Mouse (Mus musculus) stomach, embryonic 16.5 days (tissue): ENCODE measurements around the gene Dcst2. TPM values are rescaled to one million over a fixed set of nuclear protein-coding genes. Genes with fewer than 3 reads are reported as not detected.
A peak's percentile ranks its signal among the peaks of the same experiment; 100 is the strongest.

ENCODE experiments used
- ATAC-seq: fragments of 200-750 bp; cut with Nextera tagmentation; 2 replicates; pipeline ENCODE4 v1.8.0; 2017; ENCODE audit warnings: moderate number of reproducible peaks, moderate TSS enrichment; ENCODE audit not compliant: insufficient read depth, low FRiP score
- H3K27ac ChIP-seq: fragments of 300-500 bp; sonication (generic); 2 replicates; pipeline ENCODE4 v1.5.1; 2014; ENCODE audit warnings: low read length
- H3K27me3 ChIP-seq: fragments of 300-500 bp; sonication (generic); 2 replicates; pipeline ENCODE4 v1.6.1; 2014; ENCODE audit warnings: low read length, control low read depth, mixed read lengths; ENCODE audit not compliant: control insufficient read depth, insufficient read depth
- H3K36me3 ChIP-seq: fragments of 300-500 bp; sonication (generic); 2 replicates; pipeline ENCODE4 v1.6.1; 2014; ENCODE audit warnings: low read length; ENCODE audit not compliant: control insufficient read depth, insufficient read depth
- H3K4me1 ChIP-seq: fragments of 300-500 bp; sonication (generic); 2 replicates; pipeline ENCODE4 v1.6.1; 2014; ENCODE audit warnings: low read length, control low read depth, mixed read lengths; ENCODE audit not compliant: control insufficient read depth, insufficient read depth
- H3K4me2 ChIP-seq: fragments of 300-500 bp; sonication (generic); 2 replicates; pipeline ENCODE4 v1.6.1; 2014; ENCODE audit warnings: low read depth, low read length, mixed read lengths
- H3K4me3 ChIP-seq: fragments of 300-500 bp; sonication (generic); replicated peaks from 2 replicates; pipeline ENCODE4 v1.5.1; 2014; ENCODE audit warnings: mild to moderate bottlenecking, low read length
- H3K9ac ChIP-seq: fragments of 300-500 bp; sonication (generic); 2 replicates; pipeline ENCODE4 v1.6.1; 2014; ENCODE audit warnings: low read length
- H3K9me3 ChIP-seq: fragments of 300-500 bp; sonication (generic); replicated peaks from 2 replicates; pipeline ENCODE4 v1.6.1; 2016; ENCODE audit warnings: low read length, control low read depth; ENCODE audit not compliant: control insufficient read depth
- WGBS: fragments of 180-500 bp; shearing (Covaris S2); extraction: QIAGEN DNeasy Blood & Tissue Kit; methylation state at CpG from one replicate; pipeline ENCODE4 v1.1.7; 2014; 5-methylcytosine and 5-hydroxymethylcytosine counted together
- polyA plus RNA-seq: library from polyadenylated mRNA; unstranded; fragments of >200 nt; fragmentation: Nextera tagmentation; extraction: Ambion mirVana; gene quantifications from 2 replicates; pipeline ENCODE4 v1.2.1, GENCODE M21; 2015

Dcst2 gene
- polyA plus RNA-seq, 1 experiment from 2014 or later, result 0.49 TPM

DNA sequence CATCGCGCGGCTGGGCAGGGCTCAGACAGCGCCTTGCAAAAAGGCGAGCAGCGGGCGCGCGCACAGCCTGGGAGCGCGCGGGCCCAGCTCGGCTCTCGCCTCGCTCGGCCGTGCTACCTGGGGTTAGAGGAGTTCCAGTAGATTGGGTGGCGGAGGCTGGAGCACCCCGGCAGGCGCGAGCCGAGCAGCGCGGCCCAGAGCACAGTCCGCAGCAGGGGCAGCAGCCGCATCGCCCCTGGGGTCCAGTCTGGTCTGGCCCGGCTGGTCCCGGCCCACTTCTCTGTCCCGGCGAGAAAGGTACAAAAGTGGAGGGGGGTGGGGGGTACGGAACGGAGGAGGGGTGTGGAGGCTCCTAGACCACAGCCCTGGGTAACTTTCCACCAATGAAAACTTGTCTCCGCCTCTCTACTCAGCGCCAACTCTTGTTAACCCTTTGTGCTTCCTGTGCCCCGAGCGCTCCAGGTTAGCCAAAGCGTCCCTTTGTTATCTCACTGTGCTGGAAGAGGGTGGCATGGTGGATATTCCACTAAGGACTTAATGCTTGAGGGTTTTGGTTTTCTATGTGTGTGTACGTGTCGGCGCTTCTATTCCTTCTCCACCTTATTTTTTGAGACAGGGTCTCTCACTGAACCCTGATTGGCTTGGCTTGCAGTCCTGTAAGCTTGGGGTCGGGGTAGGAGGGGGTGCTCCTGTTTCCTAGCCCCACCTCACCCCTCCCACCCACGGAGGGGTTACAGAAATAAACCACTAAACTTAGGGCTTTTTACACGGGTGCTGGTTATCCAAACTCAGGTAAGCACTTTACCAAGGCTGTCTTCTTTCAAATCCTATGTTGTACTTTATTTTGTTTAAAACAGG is 23.8 kb upstream of the Dcst2 start, which contains the start of gene Efna4:
Gene Efna4 (minus strand): TSS at position 308 of the 858 bp plus-strand sequence.
- Histone ChIP-seq H3K4me1 (peaks cover 39% of the 10 kb centered on the region), H3K9ac (peak within 1 kb of the TSS; percentile 92), H3K36me3 (no peaks in the 10 kb centered on the region; the same call in 1 of the 2 replicates), H3K27ac (peak within 1 kb of the TSS; percentile 89), H3K4me2 (peak within 1 kb of the TSS; percentile 68), H3K27me3 (no peaks in the 10 kb centered on the region), H3K4me3 (peak within 1 kb of the TSS; percentile 78), H3K9me3 (no peaks in the 10 kb centered on the region)
- peak; percentile 86 for ATAC-seq
- under 1% methylated on average over 43 of the region's 44 CpGs for WGBS

DNA sequence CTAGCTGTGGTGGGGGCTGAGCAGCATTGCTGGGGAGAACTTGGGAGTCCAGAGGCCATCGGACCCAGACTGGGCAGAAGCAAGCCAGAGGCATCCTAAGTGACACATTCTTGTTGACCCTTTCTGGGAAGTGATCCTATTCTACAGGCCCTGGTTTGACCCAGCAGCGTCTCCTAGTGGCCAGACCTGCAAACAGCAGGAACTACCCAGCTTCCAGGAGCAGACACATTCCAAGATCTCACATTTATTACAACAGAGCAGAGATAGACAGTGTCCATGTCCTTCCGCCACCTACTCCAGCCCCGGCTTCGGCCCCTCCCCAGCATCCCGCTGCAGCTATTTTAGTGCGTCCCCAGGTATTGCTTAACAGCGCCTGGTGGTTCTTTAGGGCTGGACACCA is 22.4 kb upstream of the Dcst2 start:
- Histone ChIP-seq H3K27me3 (no peaks in the 10 kb centered on the region), H3K9ac (no peak overlapping the region), H3K4me1 (peaks cover 39% of the 10 kb centered on the region), H3K36me3 (peaks cover 5% of the 10 kb centered on the region; the same call in 1 of the 2 replicates), H3K27ac (peak overlapping the region; percentile 89; the same call in 1 of the 2 replicates), H3K9me3 (no peaks in the 10 kb centered on the region), H3K4me3 (no peak overlapping the region), H3K4me2 (no peak overlapping the region; the same call in 1 of the 2 replicates)
- WGBS, result 26% methylated on average over 8 of the region's 8 CpGs
- ATAC-seq, result no peak

DNA sequence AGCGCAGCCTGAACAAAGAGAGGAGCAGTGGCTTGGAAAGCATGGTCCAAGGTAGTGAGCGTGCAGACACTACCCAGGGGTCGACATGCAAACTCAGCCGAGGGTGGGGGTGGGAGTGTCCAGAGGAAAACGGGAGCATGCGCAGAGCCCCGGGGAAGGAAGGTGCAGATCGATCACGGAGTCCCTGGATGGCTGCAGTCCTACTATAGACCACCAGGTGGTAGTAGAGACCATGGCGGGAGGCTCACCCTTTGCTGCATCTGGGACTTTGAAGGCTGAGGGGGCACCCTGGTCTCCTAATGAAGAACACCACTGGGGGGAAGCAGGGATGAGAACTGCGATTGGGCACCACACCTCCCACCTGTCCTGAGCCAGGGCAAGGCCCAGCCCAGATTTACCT is 21.3 kb upstream of the Dcst2 start:
- Histone ChIP-seq H3K9ac (peak overlapping the region; percentile 55; the same call in 1 of the 2 replicates), H3K27me3 (no peaks in the 10 kb centered on the region)

DNA sequence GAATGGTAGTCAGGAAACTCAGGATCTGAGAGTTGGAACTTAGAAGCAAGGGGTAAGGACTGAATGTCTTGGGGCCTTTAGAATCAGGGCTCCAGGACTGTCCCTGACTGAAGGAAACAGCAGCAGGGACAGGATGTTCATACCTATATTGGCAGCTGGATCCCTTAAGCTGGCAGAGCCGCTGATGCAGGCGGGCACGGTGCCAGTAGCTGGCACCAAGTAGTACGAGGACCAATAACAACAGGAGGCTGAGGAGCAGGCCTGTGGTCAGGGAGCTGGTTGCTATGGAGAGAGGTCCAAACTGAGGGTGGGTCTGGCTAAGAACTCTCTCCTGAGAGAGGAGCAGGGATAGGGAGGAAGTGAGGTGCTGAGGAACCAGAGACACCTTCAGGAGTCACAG is 20.0 kb upstream of the Dcst2 start:
- H3K4me1 ChIP-seq, result peaks cover 27% of the 10 kb centered on the region
- WGBS, result 83% methylated on average over 4 of the region's 4 CpGs
- no peak overlapping the region for H3K4me3 ChIP-seq
- H3K27me3 ChIP-seq, result no peaks in the 10 kb centered on the region
- H3K9ac ChIP-seq, result no peak overlapping the region
- H3K36me3 ChIP-seq, result peaks cover 5% of the 10 kb centered on the region; the same call in 1 of the 2 replicates
- no peak for ATAC-seq
- no peak overlapping the region for H3K4me2 ChIP-seq
- H3K9me3 ChIP-seq, result no peaks in the 10 kb centered on the region
- no peak overlapping the region for H3K27ac ChIP-seq

More for the DNA sequence above, 21.3 kb upstream of the Dcst2 start:
- Histone ChIP-seq H3K36me3 (peaks cover 5% of the 10 kb centered on the region; the same call in 1 of the 2 replicates), H3K4me2 (peak overlapping the region; percentile 52), H3K4me1 (peaks cover 39% of the 10 kb centered on the region), H3K9me3 (no peaks in the 10 kb centered on the region), H3K27ac (no peak overlapping the region), H3K4me3 (peak overlapping the region; percentile 25; the same call in 1 of the 2 replicates)
- whole genome bisulfite sequencing, result 5% methylated on average over 11 of the region's 11 CpGs
- ATAC-seq, result 0 out of 2 replicates have a peak, but pooled peaks have one; percentile 4

DNA sequence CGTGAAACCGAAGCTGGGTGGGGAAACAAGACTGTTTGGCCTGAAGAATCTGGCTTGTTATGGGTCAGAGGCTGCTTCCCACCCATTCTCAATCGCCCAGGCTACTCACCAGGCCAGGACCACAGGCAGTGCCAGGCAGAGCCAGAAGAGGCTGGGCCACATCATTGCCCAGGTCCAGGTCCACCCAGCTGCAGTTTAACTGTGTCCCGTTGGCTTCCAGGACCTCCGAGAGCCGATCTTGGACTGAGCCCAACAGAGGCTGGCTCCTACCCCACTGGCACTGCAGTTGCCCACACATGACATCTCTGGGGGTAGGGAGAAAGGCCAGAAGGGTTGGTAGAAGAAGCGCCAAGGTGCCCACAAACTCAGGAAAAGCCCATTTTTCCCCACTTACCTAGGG is 18.5 kb upstream of the Dcst2 start:
- ATAC-seq, result no peak
- WGBS, result 85% methylated on average over 7 of the region's 7 CpGs
- H3K4me1 ChIP-seq, result peaks cover 23% of the 10 kb centered on the region
- H3K27ac ChIP-seq, result no peak overlapping the region
- H3K4me3 ChIP-seq, result no peak overlapping the region
- H3K27me3 ChIP-seq, result no peaks in the 10 kb centered on the region
- no peak overlapping the region for H3K9ac ChIP-seq
- no peak overlapping the region for H3K4me2 ChIP-seq
- peaks cover 5% of the 10 kb centered on the region; the same call in 1 of the 2 replicates for H3K36me3 ChIP-seq
- no peaks in the 10 kb centered on the region for H3K9me3 ChIP-seq

DNA sequence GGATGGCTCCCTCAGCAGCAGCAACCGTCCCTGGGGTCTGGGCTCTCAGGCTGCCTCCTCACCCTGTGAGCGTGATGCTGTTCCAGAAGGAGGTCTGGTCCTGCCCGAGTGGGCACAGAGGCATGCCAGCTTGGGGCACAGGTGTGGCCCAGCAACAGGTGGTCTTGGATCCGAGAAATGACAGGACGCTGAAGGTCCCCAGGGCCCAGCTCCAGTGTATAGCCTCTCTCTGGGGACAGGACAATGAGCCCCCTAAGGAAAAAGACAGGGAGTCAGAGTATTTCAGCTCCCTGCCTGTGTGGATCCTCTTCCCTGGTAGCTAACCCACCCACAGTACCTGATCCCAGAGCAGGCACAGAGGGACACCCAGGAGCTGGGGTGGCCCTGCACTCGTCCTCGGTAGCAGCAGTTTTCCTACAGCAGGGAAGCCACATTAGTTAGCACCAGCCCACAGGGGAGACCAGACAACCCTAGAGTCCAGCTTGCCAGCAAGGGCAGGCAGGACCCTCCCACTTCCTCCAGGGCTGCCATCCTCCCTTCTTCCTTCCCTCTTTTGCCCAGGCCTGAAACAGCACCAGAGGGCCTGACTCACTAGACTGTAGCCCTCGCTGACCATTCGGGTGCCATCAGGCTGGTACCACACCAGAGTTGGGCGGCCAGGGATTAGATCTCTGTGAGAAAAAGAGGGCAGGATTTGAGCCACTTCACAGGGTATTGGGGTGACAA is 14.8 kb upstream of the Dcst2 start:
- no peak for ATAC-seq
- Histone ChIP-seq H3K4me3 (no peak overlapping the region), H3K27ac (no peak overlapping the region), H3K9ac (no peak overlapping the region), H3K9me3 (no peaks in the 10 kb centered on the region), H3K36me3 (peaks cover 5% of the 10 kb centered on the region; the same call in 1 of the 2 replicates), H3K27me3 (no peaks in the 10 kb centered on the region), H3K4me2 (no peak overlapping the region), H3K4me1 (0 out of 2 replicates have a peak, but pooled peaks cover 6% of the 10 kb centered on the region)
- 76% methylated on average over 10 of the region's 10 CpGs for WGBS

DNA sequence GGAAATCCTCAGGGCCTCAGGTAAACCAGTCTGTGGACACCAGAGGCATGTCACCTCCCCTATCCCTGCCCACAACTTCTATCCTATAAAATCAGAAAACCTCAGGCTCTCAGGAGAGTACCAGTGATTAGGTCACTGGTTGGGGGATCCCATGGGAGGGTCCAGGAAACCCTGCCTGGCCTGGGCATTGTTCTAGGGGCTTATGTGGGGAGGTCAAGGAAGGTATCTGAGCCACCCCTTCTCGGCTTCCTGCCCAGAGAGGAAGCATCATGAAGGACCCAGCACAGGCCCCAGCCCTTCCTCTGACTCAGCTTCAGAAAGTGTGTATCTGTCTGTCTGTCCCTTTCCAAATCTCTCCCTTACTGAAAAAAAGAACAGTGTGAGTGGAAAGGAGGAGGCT is 13.9 kb upstream of the Dcst2 start:
- Histone ChIP-seq H3K9me3 (no peaks in the 10 kb centered on the region), H3K27me3 (no peaks in the 10 kb centered on the region), H3K4me3 (no peak overlapping the region), H3K9ac (no peak overlapping the region), H3K4me1 (0 out of 2 replicates have a peak, but pooled peaks cover 6% of the 10 kb centered on the region), H3K27ac (peak overlapping the region; percentile 60; the same call in 1 of the 2 replicates), H3K4me2 (peak overlapping the region; percentile 96; the same call in 1 of the 2 replicates), H3K36me3 (peaks cover 5% of the 10 kb centered on the region; the same call in 1 of the 2 replicates)
- WGBS, result 95% methylated on average over 1 of the region's 1 CpGs
- ATAC-seq, result no peak

DNA sequence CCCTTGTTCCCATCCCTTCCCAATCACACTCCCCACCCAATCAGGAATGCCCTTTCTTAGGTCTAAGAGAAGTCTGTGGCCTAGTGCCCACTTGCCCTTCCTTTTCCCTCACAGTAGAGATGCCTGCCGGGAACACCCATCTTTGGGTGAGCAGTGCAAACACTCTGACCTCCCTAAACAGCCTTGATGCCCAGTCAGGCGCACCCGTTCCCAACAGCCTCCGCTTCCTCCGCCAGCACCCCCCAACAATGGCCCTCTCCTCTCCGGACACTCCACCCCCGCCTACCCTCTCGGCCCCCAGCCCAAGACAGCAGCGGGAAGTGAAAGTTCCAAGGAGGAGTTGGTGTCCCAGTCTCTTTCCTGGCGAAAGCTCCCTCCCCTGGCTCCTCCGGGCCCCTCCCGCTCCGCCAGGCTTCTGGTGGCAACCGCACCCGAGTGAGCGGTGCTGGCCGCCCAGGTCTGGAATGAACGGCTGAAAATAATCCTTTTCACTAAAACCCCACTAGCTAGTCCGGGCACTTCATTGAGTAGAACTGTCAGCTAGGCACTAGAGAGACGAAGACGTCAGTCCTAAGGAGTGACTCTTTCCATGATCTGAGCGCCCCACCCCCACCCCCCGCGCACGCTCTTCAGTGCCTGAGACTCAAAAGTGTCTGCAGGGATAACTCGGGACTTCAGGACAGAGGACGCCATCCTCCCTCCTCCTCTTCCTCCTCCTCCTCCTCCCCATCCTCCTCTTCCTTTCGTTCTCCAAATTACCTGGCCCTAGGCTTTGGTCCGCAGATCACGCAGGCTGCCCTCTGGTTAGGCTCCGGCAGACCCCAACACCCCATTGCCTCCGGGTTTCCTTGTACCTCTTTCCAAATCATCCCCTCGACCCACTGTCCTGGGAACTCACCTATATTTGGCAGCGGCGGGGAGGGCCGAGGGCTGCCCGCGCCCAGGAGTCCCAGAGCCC is 12.6 kb upstream of the Dcst2 start:
- H3K27ac ChIP-seq, result peak overlapping the region; percentile 60
- no peaks in the 10 kb centered on the region for H3K36me3 ChIP-seq
- H3K9me3 ChIP-seq, result no peaks in the 10 kb centered on the region
- no peaks in the 10 kb centered on the region for H3K27me3 ChIP-seq
- H3K4me2 ChIP-seq, result peak overlapping the region; percentile 96
- WGBS, result 2% methylated on average over 38 of the region's 38 CpGs
- peak overlapping the region; percentile 81 for H3K4me3 ChIP-seq
- peak; percentile 24 for ATAC-seq
- H3K9ac ChIP-seq, result peak overlapping the region; percentile 78
- H3K4me1 ChIP-seq, result 0 out of 2 replicates have a peak, but pooled peaks cover 6% of the 10 kb centered on the region
